Mouse (Mus musculus) hindbrain, embryonic 11.5 days (tissue): ENCODE measurements at regions not wholly inside any gene's neighbourhood (a gene's known extent, or its start where the extent isn't known, plus 50 kb on each side); places are given as distances from the start of the nearest gene placed in this dataset.

Experiments
- ATAC-seq: fragments of 200-750 bp; cut with Nextera tagmentation; 2 replicates; pipeline ENCODE4 v1.8.0; 2017; ENCODE audit warnings: mild to moderate bottlenecking, moderate TSS enrichment, moderate library complexity; ENCODE audit not compliant: low FRiP score
- DNase-seq: peaks from one replicate; pipeline ENCODE4 v3.0.0-alpha.2; 2015; ENCODE audit warnings: low spot score
- H3K27ac ChIP-seq: fragments of 300-500 bp; sonication (generic); 2 replicates; pipeline ENCODE4 v1.5.1; 2014; ENCODE audit warnings: mild to moderate bottlenecking, low read depth, low read length
- H3K27me3 ChIP-seq: fragments of 300-500 bp; sonication (generic); 2 replicates; pipeline ENCODE4 v1.6.1; 2014; ENCODE audit warnings: mild to moderate bottlenecking, low read length, moderate library complexity, mixed read lengths; ENCODE audit not compliant: control insufficient read depth, insufficient read depth
- H3K36me3 ChIP-seq: fragments of 300-500 bp; sonication (generic); 2 replicates; pipeline ENCODE4 v1.6.1; 2014; ENCODE audit warnings: mild to moderate bottlenecking, low read length, moderate library complexity, mixed read lengths; ENCODE audit not compliant: control insufficient read depth, insufficient read depth
- H3K4me1 ChIP-seq: fragments of 300-500 bp; sonication (generic); replicated peaks from 2 replicates; pipeline ENCODE4 v1.6.1; 2014; ENCODE audit warnings: low read length, mixed read lengths; ENCODE audit not compliant: control insufficient read depth, insufficient read depth
- H3K4me2 ChIP-seq: fragments of 300-500 bp; sonication (generic); replicated peaks from 2 replicates; pipeline ENCODE4 v1.6.1; 2014; ENCODE audit warnings: mild to moderate bottlenecking, low read depth, low read length
- H3K4me3 ChIP-seq: fragments of 300-500 bp; sonication (generic); 2 replicates; pipeline ENCODE4 v1.5.1; 2014; ENCODE audit warnings: low read depth, low read length
- H3K9ac ChIP-seq: fragments of 300-500 bp; sonication (generic); 2 replicates; pipeline ENCODE4 v1.6.1; 2014; ENCODE audit warnings: low read depth, low read length
- H3K9me3 ChIP-seq: fragments of 300-500 bp; sonication (generic); 2 replicates; pipeline ENCODE4 v1.6.1; 2016; ENCODE audit warnings: low read length; ENCODE audit not compliant: control insufficient read depth
- WGBS: fragments of 180-500 bp; shearing (Covaris S2); extraction: QIAGEN DNeasy Blood & Tissue Kit; methylation state at CpG from one replicate; pipeline ENCODE4 v1.1.7; 2014; 5-methylcytosine and 5-hydroxymethylcytosine counted together

DNA sequence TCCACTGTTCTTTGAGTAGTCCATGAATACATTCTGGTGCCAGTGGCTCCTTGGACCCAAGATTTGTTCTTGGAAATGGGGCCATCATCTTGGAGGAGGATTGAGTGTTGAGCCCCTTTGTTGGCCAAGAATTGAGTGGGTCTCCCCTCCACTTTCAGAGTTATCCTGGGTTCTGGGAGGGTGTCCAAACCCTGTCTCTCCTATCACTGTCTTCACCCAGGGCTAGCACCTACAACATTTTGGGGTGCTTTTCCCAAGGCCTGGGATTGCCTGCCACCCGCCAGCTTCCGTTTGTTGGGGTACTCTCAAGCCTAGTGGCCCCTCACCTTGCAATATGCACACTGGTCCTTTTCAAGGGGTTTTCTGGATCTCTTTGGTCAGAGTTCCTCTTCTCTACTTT lies 568.8 kb upstream of the Tbl1xr1 start:
- Histone ChIP-seq H3K4me3 (no peak overlapping the region), H3K27ac (no peak overlapping the region), H3K9ac (no peak overlapping the region), H3K36me3 (no peaks in the 10 kb centered on the region), H3K4me2 (no peak overlapping the region), H3K9me3 (0 out of 2 replicates have a peak, but pooled peaks cover 6% of the 10 kb centered on the region), H3K4me1 (no peaks in the 10 kb centered on the region), H3K27me3 (no peaks in the 10 kb centered on the region)
- 97% methylated on average over 2 of the region's 2 CpGs for WGBS
- DNase-seq (no peak), ATAC-seq (no peak)

- no peak overlapping the region for H3K4me3 ChIP-seq
- ATAC-seq, result no peak
- H3K27me3 ChIP-seq, result no peaks in the 10 kb centered on the region
Measured at GRCm38 (mm10) chr3:21512081-21512480, 564.4 kb upstream of the Tbl1xr1 start.

DNA sequence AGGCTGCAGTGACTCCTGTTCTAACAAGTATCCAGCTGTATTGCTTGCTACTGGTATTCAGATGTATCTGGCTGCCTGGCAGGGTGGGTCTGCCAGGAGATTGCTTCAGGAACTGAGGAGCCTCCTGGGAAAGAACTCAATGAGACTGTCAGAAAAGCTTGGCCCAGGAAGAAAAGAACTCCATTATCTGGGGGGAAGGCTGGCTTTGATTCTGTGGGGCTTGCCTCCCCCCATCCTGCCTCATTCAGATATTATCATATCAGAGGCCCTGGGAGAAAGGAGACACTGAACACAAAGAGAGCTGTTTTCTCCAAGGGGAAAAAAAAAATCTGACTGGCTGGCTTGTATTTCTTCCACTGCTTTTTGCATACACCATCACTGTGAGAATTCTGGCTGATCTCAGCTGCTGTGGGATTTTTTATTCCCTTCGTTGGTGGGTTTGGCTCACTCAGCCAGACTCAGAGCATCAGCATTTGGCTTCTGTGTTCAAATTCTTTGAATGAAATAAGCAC lies 552.0 kb upstream of the Tbl1xr1 start:
- Histone ChIP-seq H3K4me3 (no peak overlapping the region), H3K27ac (no peak overlapping the region), H3K4me2 (no peak overlapping the region), H3K27me3 (no peaks in the 10 kb centered on the region), H3K4me1 (no peaks in the 10 kb centered on the region), H3K36me3 (no peaks in the 10 kb centered on the region), H3K9me3 (no peaks in the 10 kb centered on the region), H3K9ac (no peak overlapping the region)
- DNase-seq (peak; percentile 6), ATAC-seq (peak; percentile 38; the same call in 1 of the 2 replicates)
- WGBS, result 38% methylated on average over 1 of the region's 1 CpGs

More at GRCm38 (mm10) chr3:21512081-21512480, 564.4 kb upstream of the Tbl1xr1 start:
- Histone ChIP-seq H3K27ac (no peak overlapping the region), H3K4me2 (no peak overlapping the region), H3K4me1 (no peaks in the 10 kb centered on the region), H3K36me3 (no peaks in the 10 kb centered on the region), H3K9me3 (0 out of 2 replicates have a peak, but pooled peaks cover 6% of the 10 kb centered on the region), H3K9ac (no peak overlapping the region)
- WGBS, result 88% methylated on average over 4 of the region's 4 CpGs
- DNase-seq, result no peak

DNA sequence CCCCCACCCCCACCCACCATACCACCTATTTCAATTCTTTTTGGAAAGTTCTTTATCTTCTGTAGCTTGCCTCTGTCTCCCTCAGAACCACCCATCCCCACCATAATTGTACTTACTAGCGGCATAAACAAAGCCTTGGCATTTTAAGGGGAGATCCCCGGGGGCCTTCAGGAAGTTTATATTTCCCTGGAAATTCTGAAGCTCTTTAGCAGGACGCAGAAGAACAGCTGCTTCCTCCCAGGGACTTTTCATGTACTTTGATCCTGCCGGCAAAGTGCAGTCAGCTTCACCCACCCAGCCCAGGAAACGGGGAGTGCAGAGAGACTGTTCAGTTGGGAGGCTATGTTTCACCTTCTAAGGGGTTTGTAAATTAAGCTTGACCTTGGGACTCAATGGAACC lies 545.6 kb upstream of the Tbl1xr1 start:
- Histone ChIP-seq H3K27me3 (no peaks in the 10 kb centered on the region), H3K4me2 (no peak overlapping the region), H3K9ac (no peak overlapping the region), H3K4me3 (no peak overlapping the region), H3K4me1 (no peaks in the 10 kb centered on the region), H3K9me3 (no peaks in the 10 kb centered on the region), H3K27ac (no peak overlapping the region), H3K36me3 (no peaks in the 10 kb centered on the region)
- ATAC-seq, result no peak
- no peak for DNase-seq
- 63% methylated on average over 5 of the region's 5 CpGs for WGBS

- 58% methylated on average over 2 of the region's 2 CpGs for WGBS
- ATAC-seq (no peak), DNase-seq (no peak)
- no peaks in the 10 kb centered on the region for H3K9me3 ChIP-seq
- no peaks in the 10 kb centered on the region for H3K27me3 ChIP-seq
- H3K27ac ChIP-seq, result no peak overlapping the region
- H3K4me3 ChIP-seq, result no peak overlapping the region
- H3K4me1 ChIP-seq, result no peaks in the 10 kb centered on the region
- H3K36me3 ChIP-seq, result no peaks in the 10 kb centered on the region
- no peak overlapping the region for H3K4me2 ChIP-seq
- no peak overlapping the region for H3K9ac ChIP-seq
Measured at GRCm38 (mm10) chr3:21539138-21539537, 537.3 kb upstream of the Tbl1xr1 start.

GRCm38 (mm10) chr3:21544456-21544855 lies 532.0 kb upstream of the Tbl1xr1 start:
- no peak overlapping the region for H3K27ac ChIP-seq
- WGBS, result 57% methylated on average over 2 of the region's 2 CpGs
- DNase-seq (no peak), ATAC-seq (no peak)
- H3K9ac ChIP-seq, result no peak overlapping the region
- H3K4me1 ChIP-seq, result 0 out of 2 replicates have a peak, but pooled peaks cover 2% of the 10 kb centered on the region
- no peaks in the 10 kb centered on the region for H3K36me3 ChIP-seq
- H3K4me3 ChIP-seq, result no peak overlapping the region
- H3K4me2 ChIP-seq, result no peak overlapping the region
- H3K9me3 ChIP-seq, result no peaks in the 10 kb centered on the region
- H3K27me3 ChIP-seq, result no peaks in the 10 kb centered on the region

DNA sequence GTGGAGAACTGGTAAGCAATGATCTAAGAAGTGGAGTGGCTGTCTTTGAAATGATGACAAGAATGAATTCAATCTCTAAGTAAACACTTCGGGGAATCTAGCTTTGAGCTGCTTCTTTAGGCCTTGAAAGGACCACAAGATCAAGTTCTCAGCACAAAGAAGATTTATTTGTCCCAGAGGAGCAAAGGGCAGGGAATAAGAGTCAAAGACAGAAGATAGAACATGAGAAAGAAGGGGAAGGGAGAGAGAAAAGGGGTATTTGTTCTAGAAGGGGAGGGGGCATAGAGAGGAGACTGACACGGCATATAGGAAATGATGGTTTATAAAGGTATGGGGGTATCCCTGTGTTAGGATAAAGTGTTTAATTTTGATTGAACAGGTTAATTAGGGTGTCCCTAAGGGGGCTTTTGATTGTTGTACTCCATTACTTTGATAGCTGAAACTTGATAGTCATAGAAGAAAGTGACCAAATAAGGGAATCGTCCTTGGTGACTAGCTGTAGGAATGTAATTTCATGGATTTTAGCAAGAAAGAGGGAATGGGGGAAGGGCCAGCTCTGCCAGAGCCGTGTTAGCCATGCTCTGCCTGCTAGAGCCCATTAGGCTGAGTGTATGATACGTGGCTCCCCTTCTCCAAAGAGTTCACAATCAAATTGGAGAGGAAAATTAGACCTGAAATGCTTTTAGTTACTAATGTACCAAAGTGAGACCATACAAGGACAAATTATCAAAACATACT lies 531.1 kb upstream of the Tbl1xr1 start:
- H3K9me3 ChIP-seq, result no peaks in the 10 kb centered on the region
- H3K27ac ChIP-seq, result no peak overlapping the region
- no peak overlapping the region for H3K4me2 ChIP-seq
- H3K4me1 ChIP-seq, result 0 out of 2 replicates have a peak, but pooled peaks cover 2% of the 10 kb centered on the region
- no peaks in the 10 kb centered on the region for H3K27me3 ChIP-seq
- H3K9ac ChIP-seq, result no peak overlapping the region
- WGBS, result 34% methylated on average over 5 of the region's 5 CpGs
- ATAC-seq (peak; percentile 61), DNase-seq (peak; percentile 28)
- no peak overlapping the region for H3K4me3 ChIP-seq
- no peaks in the 10 kb centered on the region for H3K36me3 ChIP-seq

- 0 out of 2 replicates have a peak overlapping the region, but pooled peaks have one; percentile 13 for H3K27ac ChIP-seq
- no peak for ATAC-seq
- no peak overlapping the region for H3K4me3 ChIP-seq
- WGBS, result 46% methylated on average over 2 of the region's 2 CpGs
- no peaks in the 10 kb centered on the region for H3K27me3 ChIP-seq
- H3K36me3 ChIP-seq, result no peaks in the 10 kb centered on the region
- no peak for DNase-seq
- H3K4me2 ChIP-seq, result no peak overlapping the region
- H3K9ac ChIP-seq, result no peak overlapping the region
- no peaks in the 10 kb centered on the region for H3K9me3 ChIP-seq
- H3K4me1 ChIP-seq, result 0 out of 2 replicates have a peak, but pooled peaks cover 2% of the 10 kb centered on the region
Measured at GRCm38 (mm10) chr3:21546411-21546810, 530.0 kb upstream of the Tbl1xr1 start.

GRCm38 (mm10) chr3:21549671-21550070 lies 526.8 kb upstream of the Tbl1xr1 start:
- 0 out of 2 replicates have a peak, but pooled peaks cover 2% of the 10 kb centered on the region for H3K4me1 ChIP-seq
- WGBS, result 47% methylated on average over 4 of the region's 4 CpGs
- ATAC-seq, result no peak
- no peak overlapping the region for H3K4me3 ChIP-seq
- DNase-seq, result no peak
- no peak overlapping the region for H3K4me2 ChIP-seq
- no peak overlapping the region for H3K9ac ChIP-seq
- no peaks in the 10 kb centered on the region for H3K27me3 ChIP-seq
- H3K9me3 ChIP-seq, result no peaks in the 10 kb centered on the region
- no peaks in the 10 kb centered on the region for H3K36me3 ChIP-seq
- no peak overlapping the region for H3K27ac ChIP-seq
